Mouse (Mus musculus) heart, adult 9 months (tissue): ENCODE results near the gene Tarm1.

Source experiments
- DNase-seq, 2 experiments: peaks; one replicate each; pipeline ENCODE4 v3.0.0; 2022; ENCODE audit warnings: low spot score in 2 of 2

Tarm1 gene

DNA sequence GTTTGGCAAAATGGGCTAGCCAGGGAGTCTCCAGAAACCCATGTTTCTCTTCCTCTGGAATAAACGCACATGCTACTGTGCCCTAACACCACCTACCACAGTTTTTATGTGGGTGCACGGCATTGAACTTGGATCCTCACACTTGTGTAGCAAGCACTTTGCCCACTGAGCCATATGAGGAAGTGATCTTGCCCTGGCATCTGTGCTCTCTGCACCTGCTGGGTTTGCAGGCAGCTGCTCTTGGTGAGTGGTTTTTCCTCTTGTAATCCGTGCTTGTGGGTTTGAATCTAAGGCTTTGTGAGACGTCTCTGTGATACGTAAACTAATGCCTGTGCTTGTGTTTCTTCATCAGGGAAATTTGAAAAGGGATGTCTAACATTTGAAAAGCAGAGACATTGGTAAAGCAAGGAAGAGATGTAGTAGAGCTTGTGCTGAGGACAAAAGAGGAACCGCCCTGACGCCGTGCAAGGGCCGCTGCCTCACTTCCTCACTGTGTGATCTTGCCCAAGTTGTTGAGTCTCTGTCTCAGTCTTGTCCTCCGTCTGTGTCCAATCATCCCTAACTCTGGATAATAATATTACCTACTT is 59.9 kb downstream of the Tarm1 start:
- no peak for DNase-seq

GRCm38 (mm10) chr7:3440526-3440925 is 61.9 kb downstream of the Tarm1 start:
- no peak for DNase-seq

DNA sequence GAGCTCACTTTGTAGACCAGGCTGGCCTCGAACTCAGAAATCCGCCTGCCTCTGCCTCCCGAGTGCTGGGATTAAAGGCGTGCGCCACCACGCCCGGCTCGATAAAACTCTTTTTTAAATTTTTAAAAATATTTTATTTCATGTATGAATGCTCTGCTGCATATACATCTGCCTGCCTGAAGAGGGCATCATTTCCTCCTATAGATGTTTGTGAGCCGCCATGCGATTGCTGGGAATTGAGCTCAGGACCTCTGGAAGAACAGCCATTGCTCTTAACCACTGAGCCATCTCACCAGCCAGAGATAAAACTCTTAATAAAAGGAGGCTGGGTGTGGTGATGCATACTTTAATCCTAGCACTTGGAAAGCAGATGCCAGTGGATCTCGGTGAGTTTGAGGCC is 62.4 kb downstream of the Tarm1 start:
- no peak for DNase-seq

GRCm38 (mm10) chr7:3437941-3438340 is 64.5 kb downstream of the Tarm1 start:
- no peak for DNase-seq
